Mouse (Mus musculus): ENCODE measurements at regions not wholly inside any gene's neighbourhood (a gene's known extent, or its start where the extent isn't known, plus 50 kb on each side); places are given as distances from the start of the nearest gene placed in this dataset.

GRCm38 (mm10) chr3:49686182-49686895 is 70.8 kb downstream of the Pcdh18 start:
- no peaks in the 10 kb centered on the region for H3K4me1 ChIP-seq
- H3K4me2 ChIP-seq (replicated peaks) = no peak overlapping the region
- H3K4me3 ChIP-seq = no peak overlapping the region
- no peaks in the 10 kb centered on the region for H3K9me3 ChIP-seq
- H3K9ac ChIP-seq = no peak overlapping the region
- H3K27ac ChIP-seq = no peak overlapping the region
- WGBS = 54% methylated on average over 4 of the region's 4 CpGs
- ATAC-seq (ENCODE audit: low FRiP score, low read depth) = no peak
- H3K27me3 ChIP-seq = no peaks in the 10 kb centered on the region
- no peaks in the 10 kb centered on the region for H3K36me3 ChIP-seq

GRCm38 (mm10) chr3:49674921-49675320 is 82.2 kb downstream of the Pcdh18 start:
- ATAC-seq (ENCODE audit: low FRiP score, low read depth) = no peak
- no peak overlapping the region for H3K9ac ChIP-seq
- H3K4me3 ChIP-seq = no peak overlapping the region
- no peaks in the 10 kb centered on the region for H3K27me3 ChIP-seq
- 89% methylated on average over 6 of the region's 6 CpGs for WGBS
- 0 out of 2 replicates have a peak, but pooled peaks cover 3% of the 10 kb centered on the region for H3K4me1 ChIP-seq
- H3K27ac ChIP-seq = no peak overlapping the region
- H3K36me3 ChIP-seq = no peaks in the 10 kb centered on the region
- no peak overlapping the region for H3K4me2 ChIP-seq (replicated peaks)
- H3K9me3 ChIP-seq = no peaks in the 10 kb centered on the region

GRCm38 (mm10) chr3:49672685-49673184 is 84.4 kb downstream of the Pcdh18 start:
- no peaks in the 10 kb centered on the region for H3K9me3 ChIP-seq
- H3K9ac ChIP-seq = no peak overlapping the region
- no peak overlapping the region for H3K4me2 ChIP-seq (replicated peaks)
- 0 out of 2 replicates have a peak, but pooled peaks cover 6% of the 10 kb centered on the region for H3K4me1 ChIP-seq
- no peaks in the 10 kb centered on the region for H3K36me3 ChIP-seq
- no peak overlapping the region for H3K27ac ChIP-seq
- H3K4me3 ChIP-seq = no peak overlapping the region
- ATAC-seq (ENCODE audit: low FRiP score, low read depth) = no peak
- H3K27me3 ChIP-seq = no peaks in the 10 kb centered on the region
- 46% methylated on average over 2 of the region's 2 CpGs for WGBS

- Histone ChIP-seq H3K9ac (no peak overlapping the region), H3K4me1 (peaks cover 10% of the 10 kb centered on the region), H3K4me3 (no peak overlapping the region), H3K36me3 (no peaks in the 10 kb centered on the region), H3K27ac (peak overlapping the region; percentile 44; the same call in 1 of the 2 replicates), H3K4me2 (replicated peaks) (no peak overlapping the region), H3K9me3 (no peaks in the 10 kb centered on the region), H3K27me3 (no peaks in the 10 kb centered on the region)
- 48% methylated on average over 9 of the region's 9 CpGs for WGBS
- peak; percentile 92 for ATAC-seq (ENCODE audit: low FRiP score, low read depth)
Observed at GRCm38 (mm10) chr3:49667543-49668338, 89.4 kb downstream of the Pcdh18 start.

- Histone ChIP-seq H3K36me3 (no peaks in the 10 kb centered on the region), H3K4me1 (peaks cover 10% of the 10 kb centered on the region), H3K27ac (no peak overlapping the region), H3K9ac (no peak overlapping the region), H3K4me3 (no peak overlapping the region), H3K4me2 (replicated peaks) (no peak overlapping the region), H3K27me3 (no peaks in the 10 kb centered on the region), H3K9me3 (no peaks in the 10 kb centered on the region)
- WGBS = 73% methylated on average over 2 of the region's 2 CpGs
- ATAC-seq (ENCODE audit: low FRiP score, low read depth) = no peak
Observed at GRCm38 (mm10) chr3:49666516-49666915, 90.6 kb downstream of the Pcdh18 start.

GRCm38 (mm10) chr3:49648895-49649175 is 108.3 kb downstream of the Pcdh18 start:
- peak overlapping the region; percentile 40; the same call in 1 of the 2 replicates for H3K27ac ChIP-seq
- WGBS = 21% methylated on average over 1 of the region's 1 CpGs

GRCm38 (mm10) chr3:49648040-49648894 is 108.9 kb downstream of the Pcdh18 start:
- ATAC-seq (ENCODE audit: low FRiP score, low read depth) = peak; percentile 28; the same call in 1 of the 2 replicates
- H3K4me2 ChIP-seq (replicated peaks) = no peak overlapping the region

More at GRCm38 (mm10) chr3:49648895-49649175, 108.3 kb downstream of the Pcdh18 start:
- no peak for ATAC-seq (ENCODE audit: low FRiP score, low read depth)
- no peak overlapping the region for H3K4me3 ChIP-seq
- H3K9me3 ChIP-seq = no peaks in the 10 kb centered on the region
- H3K4me2 ChIP-seq (replicated peaks) = no peak overlapping the region
- no peak overlapping the region for H3K9ac ChIP-seq
- no peaks in the 10 kb centered on the region for H3K36me3 ChIP-seq
- peaks cover 14% of the 10 kb centered on the region for H3K4me1 ChIP-seq
- H3K27me3 ChIP-seq = no peaks in the 10 kb centered on the region

GRCm38 (mm10) chr3:49644993-49645392 is 112.1 kb downstream of the Pcdh18 start:
- H3K9me3 ChIP-seq = no peaks in the 10 kb centered on the region
- peaks cover 31% of the 10 kb centered on the region for H3K4me1 ChIP-seq
- WGBS = 91% methylated on average over 4 of the region's 4 CpGs
- H3K4me3 ChIP-seq = no peak overlapping the region
- H3K27ac ChIP-seq = no peak overlapping the region
- ATAC-seq (ENCODE audit: low FRiP score, low read depth) = no peak
- H3K9ac ChIP-seq = no peak overlapping the region
- no peak overlapping the region for H3K4me2 ChIP-seq (replicated peaks)
- no peaks in the 10 kb centered on the region for H3K36me3 ChIP-seq
- no peaks in the 10 kb centered on the region for H3K27me3 ChIP-seq

More at GRCm38 (mm10) chr3:49648040-49648894, 108.9 kb downstream of the Pcdh18 start:
- Histone ChIP-seq H3K9me3 (no peaks in the 10 kb centered on the region), H3K9ac (no peak overlapping the region), H3K4me1 (peaks cover 20% of the 10 kb centered on the region), H3K36me3 (no peaks in the 10 kb centered on the region), H3K4me3 (no peak overlapping the region), H3K27ac (peak overlapping the region; percentile 79), H3K27me3 (no peaks in the 10 kb centered on the region)
- 78% methylated on average over 5 of the region's 5 CpGs for WGBS

GRCm38 (mm10) chr3:49643871-49644270 is 113.3 kb downstream of the Pcdh18 start:
- no peak for ATAC-seq (ENCODE audit: low FRiP score, low read depth)
- 93% methylated on average over 8 of the region's 8 CpGs for WGBS
- H3K4me3 ChIP-seq = no peak overlapping the region
- H3K27me3 ChIP-seq = no peaks in the 10 kb centered on the region
- H3K4me2 ChIP-seq (replicated peaks) = no peak overlapping the region
- no peaks in the 10 kb centered on the region for H3K9me3 ChIP-seq
- H3K27ac ChIP-seq = peak overlapping the region; percentile 49; the same call in 1 of the 2 replicates
- no peak overlapping the region for H3K9ac ChIP-seq
- no peaks in the 10 kb centered on the region for H3K36me3 ChIP-seq
- H3K4me1 ChIP-seq = peaks cover 28% of the 10 kb centered on the region

- WGBS = 18% methylated on average over 4 of the region's 4 CpGs
Observed at GRCm38 (mm10) chr3:49641966-49642758, 115.0 kb downstream of the Pcdh18 start.

GRCm38 (mm10) chr3:49641411-49641810 is 115.7 kb downstream of the Pcdh18 start:
- Histone ChIP-seq H3K4me2 (replicated peaks) (no peak overlapping the region), H3K9ac (no peak overlapping the region), H3K4me3 (no peak overlapping the region), H3K9me3 (no peaks in the 10 kb centered on the region), H3K4me1 (peaks cover 20% of the 10 kb centered on the region), H3K27ac (peak overlapping the region; percentile 55; the same call in 1 of the 2 replicates), H3K36me3 (no peaks in the 10 kb centered on the region), H3K27me3 (no peaks in the 10 kb centered on the region)
- ATAC-seq (ENCODE audit: low FRiP score, low read depth) = no peak
- 33% methylated on average over 1 of the region's 1 CpGs for WGBS

More at GRCm38 (mm10) chr3:49641966-49642758, 115.0 kb downstream of the Pcdh18 start:
- no peak overlapping the region for H3K4me2 ChIP-seq (replicated peaks)
- H3K4me1 ChIP-seq = peaks cover 20% of the 10 kb centered on the region
- no peaks in the 10 kb centered on the region for H3K9me3 ChIP-seq
- H3K27me3 ChIP-seq = no peaks in the 10 kb centered on the region
- H3K9ac ChIP-seq = no peak overlapping the region
- H3K36me3 ChIP-seq = no peaks in the 10 kb centered on the region
- no peak overlapping the region for H3K4me3 ChIP-seq
- peak overlapping the region; percentile 74; the same call in 1 of the 2 replicates for H3K27ac ChIP-seq
- peak; percentile 97 for ATAC-seq (ENCODE audit: low FRiP score, low read depth)

All from limb, embryonic 13.5 days (tissue).